Mouse (Mus musculus) kidney, adult 11 months (tissue): ENCODE data around the gene Slc17a6.

Experiments
- DNase-seq: peaks from one replicate; pipeline ENCODE4 v3.0.0; 2022

Gene Slc17a6

DNA sequence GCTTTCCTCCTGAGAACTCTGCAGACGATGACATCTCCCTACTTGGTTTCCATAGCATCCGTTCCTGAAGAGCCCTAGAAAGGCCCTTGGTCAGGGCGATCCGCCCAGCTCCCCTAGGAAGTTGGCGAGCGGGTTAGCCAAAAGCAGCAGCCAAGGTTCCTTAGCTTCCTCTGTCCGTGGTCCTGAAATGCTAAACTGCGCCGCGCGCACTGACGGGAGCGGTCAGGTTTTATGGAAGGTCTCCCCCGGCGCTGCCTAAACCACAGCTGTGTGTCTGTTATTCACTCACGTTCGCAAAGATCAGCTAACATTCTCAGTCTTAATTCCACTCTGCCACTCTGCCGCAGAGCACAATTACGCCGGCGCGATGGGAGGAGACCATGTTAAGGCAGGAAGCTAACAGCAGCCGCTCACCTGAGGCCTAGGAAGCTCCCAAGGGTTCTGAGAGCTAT is at the start of gene Slc17a6:
Gene Slc17a6, plus strand, starts transcription at position 313 of the 452 bp plus-strand sequence.
- DNase-seq: peak; percentile 28

DNA sequence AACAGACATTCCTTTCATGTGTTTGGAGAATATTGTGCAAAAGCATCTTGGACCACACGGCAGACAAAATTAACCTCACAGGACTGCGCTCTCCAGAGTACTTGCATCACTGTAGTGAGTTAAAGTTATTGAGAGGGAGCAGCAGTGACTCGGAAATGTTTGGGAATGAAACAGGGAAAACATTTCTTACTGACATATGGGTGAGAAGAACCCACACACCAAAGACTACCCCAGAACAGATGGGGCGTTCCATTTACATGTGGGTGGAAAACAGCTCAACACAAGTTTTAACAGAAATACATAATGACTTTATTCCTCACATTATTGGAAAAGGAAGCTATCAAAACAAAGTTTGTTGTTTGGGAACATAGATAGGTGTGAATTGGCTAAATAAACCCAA is 21.8 kb upstream of the Slc17a6 start:
- DNase-seq: no peak

DNA sequence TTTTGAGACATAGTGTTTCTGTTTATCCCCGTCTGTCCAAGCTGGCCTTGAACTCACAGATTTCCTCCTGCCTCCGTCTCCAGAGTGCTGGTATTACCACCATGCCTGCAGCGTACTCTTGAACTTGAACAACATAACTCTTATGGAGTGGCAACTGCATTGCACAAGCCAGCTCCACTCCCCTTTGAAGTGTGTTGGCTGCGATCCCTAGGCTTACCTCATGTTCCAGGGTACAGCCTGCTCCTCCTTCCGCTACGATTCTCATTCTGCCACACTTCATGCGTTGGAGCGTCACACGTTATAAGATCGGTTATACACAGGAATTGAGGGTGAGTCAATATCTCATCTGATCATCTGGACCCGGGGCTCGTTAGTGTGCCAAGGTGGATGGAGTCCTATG is 18.1 kb upstream of the Slc17a6 start:
- no peak for DNase-seq

- no peak for DNase-seq
Measured at GRCm38 (mm10) chr7:51614404-51614803, 7.4 kb upstream of the Slc17a6 start.

- no peak for DNase-seq
Measured at GRCm38 (mm10) chr7:51617941-51618340, 3.9 kb upstream of the Slc17a6 start.

GRCm38 (mm10) chr7:51618412-51618811 is 3.4 kb upstream of the Slc17a6 start:
- no peak for DNase-seq

DNA sequence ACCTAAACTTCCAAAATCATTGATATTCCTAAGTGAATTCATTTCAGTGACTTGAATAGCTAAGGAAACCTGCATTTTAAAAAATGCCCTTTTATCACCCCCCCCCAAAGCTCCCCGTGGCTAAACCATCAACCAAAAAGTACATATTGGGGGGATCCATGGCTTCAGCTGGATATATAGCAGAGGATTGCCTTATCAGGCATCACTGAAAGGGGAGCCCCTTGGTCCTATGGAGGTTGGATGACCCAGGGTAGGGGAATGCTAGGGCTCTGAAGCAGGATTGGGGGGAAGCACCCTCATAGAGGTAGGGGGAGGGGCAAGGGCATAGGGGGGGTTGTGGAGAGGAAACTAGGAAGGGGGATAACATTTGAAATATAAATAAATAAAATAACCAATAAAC is 1.8 kb upstream of the Slc17a6 start:
- DNase-seq: no peak

DNA sequence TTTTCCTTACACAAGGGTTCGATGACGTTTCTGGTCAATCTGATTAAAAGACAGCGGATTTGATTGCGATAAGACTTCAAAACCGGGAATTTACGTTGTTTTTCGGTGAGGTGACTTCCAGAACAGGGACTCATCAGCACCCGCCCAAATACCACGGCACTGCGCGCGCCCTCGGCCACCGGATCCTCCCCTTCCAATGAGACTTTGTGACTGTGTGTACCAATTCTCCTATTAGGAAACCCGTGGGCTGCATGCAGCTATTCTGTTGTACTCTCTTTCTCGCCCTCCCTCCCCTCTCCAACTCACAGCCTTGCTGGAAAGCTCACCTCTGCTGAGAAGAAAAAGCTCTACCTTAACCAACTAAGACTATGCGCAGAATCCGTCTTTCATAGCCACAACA is 390 bp downstream of the Slc17a6 start:
- DNase-seq: no peak

DNA sequence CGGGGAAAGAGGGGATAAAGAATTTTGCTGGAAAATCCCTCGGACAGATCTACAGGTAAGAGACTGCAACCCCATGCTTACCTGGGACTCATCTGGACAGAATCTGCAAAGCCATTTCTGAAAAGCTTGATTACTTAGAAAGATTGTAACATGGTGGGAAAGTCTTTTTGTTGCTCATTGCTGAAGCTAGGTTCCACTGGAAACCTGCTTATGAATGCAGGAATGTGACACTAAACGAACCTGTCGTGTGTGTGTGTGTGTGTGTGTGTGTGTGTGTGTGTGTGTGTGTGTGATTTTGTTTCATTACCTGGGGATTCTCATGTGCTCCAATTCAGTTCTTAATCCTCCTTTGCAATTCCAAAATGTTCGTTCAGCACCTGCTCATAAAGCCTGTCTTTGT is 860 bp downstream of the Slc17a6 start:
- DNase-seq: no peak

DNA sequence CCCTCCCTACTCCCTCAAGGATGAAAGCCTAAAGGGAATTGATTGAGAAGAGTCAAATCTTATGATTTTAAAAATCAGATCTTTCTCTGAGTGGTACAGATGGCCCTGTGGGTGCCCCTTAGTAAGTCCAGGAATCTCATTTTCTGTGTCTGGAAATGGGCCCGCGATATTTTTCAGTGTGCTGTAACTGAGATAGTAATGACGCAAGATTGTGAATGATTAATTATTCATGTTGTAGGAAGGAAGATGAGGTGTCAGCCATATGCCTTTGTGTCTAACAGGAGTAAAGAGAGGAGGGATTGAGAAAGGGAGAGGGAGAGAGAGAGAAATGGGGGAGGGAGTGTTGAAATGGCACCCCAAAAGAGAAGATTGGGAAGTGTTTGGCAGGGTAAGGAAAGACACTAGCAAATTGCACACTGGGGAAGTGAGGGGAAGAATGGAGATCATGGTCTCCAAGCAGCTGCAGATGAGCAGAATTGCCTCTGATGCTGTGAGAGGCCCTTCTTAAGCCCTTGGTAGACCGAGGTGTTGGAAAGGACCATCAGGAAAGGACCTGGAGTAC is 2.6 kb downstream of the Slc17a6 start:
- DNase-seq: no peak

DNA sequence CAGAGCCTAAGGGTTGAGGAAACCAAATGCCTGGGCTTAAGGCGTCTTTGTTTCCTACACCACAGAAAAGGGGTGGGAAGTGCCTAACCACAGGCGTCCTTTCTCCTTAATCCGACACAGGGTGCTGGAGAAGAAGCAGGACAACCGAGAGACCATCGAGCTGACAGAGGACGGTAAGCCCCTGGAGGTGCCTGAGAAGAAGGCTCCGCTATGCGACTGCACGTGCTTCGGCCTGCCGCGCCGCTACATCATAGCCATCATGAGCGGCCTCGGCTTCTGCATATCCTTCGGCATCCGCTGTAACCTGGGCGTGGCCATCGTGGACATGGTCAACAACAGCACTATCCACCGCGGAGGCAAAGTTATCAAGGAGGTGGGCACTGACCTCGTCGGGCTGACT is 3.4 kb downstream of the Slc17a6 start:
- no peak for DNase-seq

GRCm38 (mm10) chr7:51625591-51626255 is 3.9 kb downstream of the Slc17a6 start:
- DNase-seq: no peak

- no peak for DNase-seq
Measured at GRCm38 (mm10) chr7:51626451-51627000, 4.7 kb downstream of the Slc17a6 start.

- no peak for DNase-seq
Measured at GRCm38 (mm10) chr7:51627001-51627631, 5.3 kb downstream of the Slc17a6 start.

DNA sequence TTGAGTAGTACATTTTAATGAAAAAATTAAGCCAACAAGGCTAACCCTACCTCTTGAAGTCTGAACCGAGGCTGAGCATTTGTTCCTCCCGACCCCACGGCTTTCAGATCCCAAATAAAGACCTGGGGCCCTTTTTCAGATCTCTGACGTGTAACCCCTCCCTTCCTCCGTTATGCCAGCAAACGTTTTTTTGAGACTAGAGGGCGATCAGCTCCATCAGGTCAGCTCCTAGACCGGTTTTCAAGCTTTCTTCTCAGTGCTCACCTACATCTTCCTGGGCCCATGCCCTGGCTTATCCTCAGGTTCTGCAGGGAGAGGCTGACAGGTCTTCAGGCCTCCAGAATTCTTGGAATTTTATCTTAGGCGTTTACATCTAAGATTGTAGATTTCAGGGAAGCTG is 5.9 kb downstream of the Slc17a6 start:
- no peak for DNase-seq

DNA sequence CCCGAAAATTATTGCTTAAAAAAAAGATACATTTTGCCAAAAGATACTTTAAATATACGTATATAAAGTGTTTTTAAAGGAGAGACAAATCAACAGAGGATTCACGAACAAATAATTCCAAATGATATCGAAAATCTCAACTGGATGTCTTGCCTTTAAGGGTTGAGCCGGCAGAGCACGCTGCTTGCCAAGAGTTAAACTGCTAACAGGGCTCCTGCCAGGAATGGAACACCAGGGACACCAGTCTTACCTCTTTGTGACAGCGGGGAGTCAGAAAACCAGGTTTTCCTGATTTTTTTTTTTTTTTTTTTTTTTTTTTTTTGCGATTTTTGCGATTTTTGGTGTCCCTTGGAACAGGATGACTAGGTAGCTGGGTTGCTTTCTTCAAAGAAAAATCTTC is 6.5 kb downstream of the Slc17a6 start:
- DNase-seq: no peak

DNA sequence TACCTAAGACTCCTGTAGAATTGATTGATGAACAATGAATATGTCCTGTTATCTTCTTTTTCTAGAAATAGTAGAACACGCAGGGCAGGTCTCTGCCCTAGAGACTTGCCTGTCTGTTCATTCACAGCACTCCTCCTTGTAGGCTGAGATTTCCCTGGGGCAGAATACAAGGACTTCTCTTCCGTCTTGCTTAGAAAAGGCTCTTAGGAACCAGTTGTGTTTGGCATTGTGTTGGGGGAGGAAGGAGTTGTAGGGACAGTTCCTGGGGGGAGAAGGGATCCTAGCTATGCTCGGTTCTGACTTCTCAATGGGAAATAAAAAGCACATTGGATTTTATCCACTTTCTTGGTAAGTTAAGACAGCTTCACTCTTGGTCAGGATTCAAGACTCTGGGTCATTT is 7.4 kb downstream of the Slc17a6 start:
- DNase-seq: no peak

DNA sequence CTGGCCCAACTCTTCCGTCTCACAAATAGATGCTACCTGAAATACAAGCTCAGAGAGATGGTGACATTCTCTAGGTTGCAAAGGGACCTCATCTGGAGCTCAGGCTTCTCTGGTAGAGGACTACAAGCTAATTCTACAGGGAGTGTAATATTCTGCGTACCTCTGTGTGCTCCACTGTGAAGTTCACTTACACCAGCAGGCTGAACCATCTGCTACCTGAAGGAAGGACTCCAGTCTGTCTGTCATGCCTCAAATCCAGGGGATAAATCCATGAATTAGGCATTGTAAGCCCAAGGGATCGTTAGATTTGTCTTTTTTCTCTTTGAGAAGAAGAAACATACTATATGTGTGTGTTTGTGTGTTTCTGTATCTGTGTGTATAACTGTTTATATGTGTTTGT is 9.4 kb downstream of the Slc17a6 start:
- no peak for DNase-seq

GRCm38 (mm10) chr7:51632543-51633229 is 10.9 kb downstream of the Slc17a6 start:
- no peak for DNase-seq

DNA sequence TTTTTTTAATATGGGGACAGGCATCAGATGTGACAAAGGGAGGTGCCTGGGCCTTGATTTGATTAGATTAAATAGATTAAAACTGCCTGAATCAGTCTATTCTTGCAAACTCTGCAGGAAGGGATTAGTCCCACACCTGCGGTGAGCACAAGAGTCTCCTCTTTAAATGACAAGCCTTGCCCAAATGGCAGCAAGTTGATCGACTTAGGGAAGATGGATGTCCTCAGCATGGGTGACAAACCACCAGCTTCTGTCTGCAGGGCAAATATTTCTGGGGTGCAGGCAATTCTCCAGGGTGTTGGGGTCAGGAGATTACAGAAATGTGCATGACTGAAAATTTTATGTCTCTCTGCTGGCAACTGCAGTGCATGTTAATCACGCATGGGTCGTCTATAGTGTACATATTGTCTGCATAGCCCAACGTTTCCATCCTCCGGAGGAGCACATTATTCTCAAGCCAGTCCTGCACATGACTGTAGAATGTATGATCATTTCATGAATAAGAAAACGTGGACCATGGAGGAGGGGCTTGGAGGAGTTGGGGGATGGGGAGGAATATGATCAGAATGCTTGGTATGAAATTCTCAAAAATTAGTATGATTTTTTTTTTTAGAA is 11.5 kb downstream of the Slc17a6 start:
- no peak for DNase-seq

DNA sequence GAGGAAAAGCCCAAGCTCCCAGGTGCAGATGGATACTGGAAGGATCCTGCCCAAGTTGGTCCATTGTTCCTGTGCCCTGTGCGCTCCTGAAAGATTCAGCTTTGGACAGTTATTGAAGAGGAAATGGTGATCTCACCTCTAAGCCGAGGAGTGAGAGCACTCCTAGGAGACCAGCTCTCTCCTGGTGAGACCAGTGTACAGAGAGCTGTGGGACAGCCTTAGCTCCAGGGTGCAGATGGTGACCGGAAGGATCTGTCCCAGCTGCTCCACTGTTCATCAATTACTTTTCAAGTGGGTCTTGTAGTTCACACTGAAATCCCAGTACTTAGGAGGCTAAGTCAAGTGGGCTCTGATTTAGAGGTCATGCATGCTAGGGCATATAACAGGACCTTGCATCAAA is 35.3 kb downstream of the Slc17a6 start:
- DNase-seq: no peak

DNA sequence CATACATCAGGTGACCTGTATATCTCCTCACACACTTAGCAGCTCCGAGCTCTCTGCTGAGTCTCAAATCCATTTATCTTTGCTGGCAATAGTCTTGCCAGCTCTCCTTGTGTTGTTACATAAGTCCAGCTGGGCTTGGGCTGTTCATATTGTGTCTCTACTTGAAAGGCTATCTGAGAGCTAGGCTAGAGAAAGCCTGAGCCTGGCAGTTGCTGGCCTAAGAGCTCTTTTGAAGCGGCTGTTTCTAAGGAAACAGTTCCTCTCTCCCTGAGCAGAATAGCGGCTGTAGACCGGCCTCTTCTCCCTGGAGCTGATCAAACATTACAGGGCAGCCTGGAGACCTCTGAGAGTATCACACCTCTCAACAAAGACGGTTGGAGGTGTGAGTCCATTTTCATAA is 40.6 kb downstream of the Slc17a6 start:
- no peak for DNase-seq

- DNase-seq: no peak
Measured at GRCm38 (mm10) chr7:51693539-51694217, 71.9 kb downstream of the Slc17a6 start.
